Mouse (Mus musculus) bone marrow macrophage, adult 2 months (primary cell): ENCODE measurements at regions not wholly inside any gene's neighbourhood (a gene's known extent, or its start where the extent isn't known, plus 50 kb on each side); places are given as distances from the start of the nearest gene placed in this dataset.

Source experiments
- CTCF ChIP-seq: IDR thresholded peaks from 2 replicates; pipeline ENCODE4 v1.5.1; 2012; ENCODE audit warnings: low read depth, mild to moderate bottlenecking, low read length, moderate library complexity
- POLR2A ChIP-seq: IDR thresholded peaks from 2 replicates; pipeline ENCODE4 v1.6.1; 2012; ENCODE audit warnings: mild to moderate bottlenecking, low read depth, low read length, borderline replicate concordance

DNA sequence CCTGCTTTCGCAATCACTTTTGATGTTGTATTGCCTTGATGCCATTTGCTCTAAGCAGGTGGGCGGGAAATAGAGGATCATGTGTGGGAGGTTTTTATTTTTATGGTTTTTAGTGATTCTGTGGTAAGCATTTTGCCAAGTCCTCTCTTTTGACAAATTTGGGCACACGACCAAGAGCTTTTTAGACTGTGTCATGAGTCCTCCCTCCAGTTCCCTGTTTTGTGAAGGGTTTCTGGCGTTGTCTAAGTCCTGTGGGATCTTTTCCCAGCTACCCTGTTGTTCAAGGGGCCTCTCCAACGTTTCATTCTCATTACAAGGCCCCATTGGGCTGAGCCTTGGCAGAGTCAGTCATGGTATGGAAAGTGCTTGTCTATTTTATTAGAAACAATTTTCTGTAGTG is 317.7 kb downstream of the Edem1 start:
- TF ChIP-seq POLR2A: no peak
- TF ChIP-seq CTCF: no peak
